Mouse (Mus musculus) heart, postnatal 0 days (tissue): ENCODE measurements around the gene Vrk1. TPM values are rescaled to one million over a fixed set of nuclear protein-coding genes. Genes with fewer than 3 reads are reported as not detected.

ENCODE experiments used
- ATAC-seq: fragments of 200-750 bp; cut with Nextera tagmentation; 2 replicates; pipeline ENCODE4 v1.8.0; 2017; ENCODE audit warnings: low read depth, moderate number of reproducible peaks, moderate library complexity; ENCODE audit not compliant: insufficient read depth
- DNase-seq: peaks from one replicate; pipeline ENCODE4 v3.0.0-alpha.2; 2016; ENCODE audit warnings: low spot score
- H3K27ac ChIP-seq: fragments of 300-500 bp; sonication (generic); 2 replicates; pipeline ENCODE4 v1.5.1; 2014; ENCODE audit warnings: low read depth, mild to moderate bottlenecking
- H3K27me3 ChIP-seq: fragments of 300-500 bp; sonication (generic); 2 replicates; pipeline ENCODE4 v1.6.1; 2014; ENCODE audit warnings: low read length, mixed read lengths; ENCODE audit not compliant: control insufficient read depth, insufficient read depth
- H3K36me3 ChIP-seq: fragments of 300-500 bp; sonication (generic); replicated peaks from 2 replicates; pipeline ENCODE4 v1.6.1; 2014; ENCODE audit warnings: low read length, mixed read lengths; ENCODE audit not compliant: control insufficient read depth, insufficient read depth
- H3K4me1 ChIP-seq: fragments of 300-500 bp; sonication (generic); 2 replicates; pipeline ENCODE4 v1.6.1; 2014; ENCODE audit warnings: antibody characterized with exemption; ENCODE audit not compliant: control insufficient read depth, insufficient read depth
- H3K4me2 ChIP-seq: fragments of 300-500 bp; sonication (generic); 2 replicates; pipeline ENCODE4 v1.6.1; 2014; ENCODE audit warnings: low read depth, mild to moderate bottlenecking, low read length, moderate library complexity
- H3K4me3 ChIP-seq: fragments of 300-500 bp; sonication (generic); 2 replicates; pipeline ENCODE4 v1.5.1; 2014; ENCODE audit warnings: low read depth, low read length
- H3K9ac ChIP-seq: fragments of 300-500 bp; sonication (generic); replicated peaks from 2 replicates; pipeline ENCODE4 v1.6.1; 2014; ENCODE audit warnings: low read depth, low read length, mixed read lengths
- H3K9me3 ChIP-seq: fragments of 300-500 bp; sonication (generic); replicated peaks from 2 replicates; pipeline ENCODE4 v1.6.1; 2016; ENCODE audit warnings: low read length; ENCODE audit not compliant: control insufficient read depth
- CTCF ChIP-seq: IDR thresholded peaks from 2 replicates; pipeline ENCODE4 v1.5.1; 2016; ENCODE audit warnings: antibody characterized with exemption, control low read depth, low read depth
- EP300 ChIP-seq: IDR thresholded peaks from 2 replicates; pipeline ENCODE4 v1.6.1; 2016; ENCODE audit warnings: antibody characterized with exemption, low read depth
- WGBS: fragments of 180-500 bp; shearing (Covaris S2); extraction: QIAGEN DNeasy Blood & Tissue Kit; methylation state at CpG from one replicate; pipeline ENCODE4 v1.1.7; 2014; 5-methylcytosine and 5-hydroxymethylcytosine counted together
- polyA plus RNA-seq: library from polyadenylated mRNA; unstranded; fragments of >200 nt; fragmentation: Nextera tagmentation; extraction: Ambion mirVana; gene quantifications from 2 replicates; pipeline ENCODE4 v1.2.1, GENCODE M21; 2015
- total RNA-seq: library from RNA; depleted of rRNA; stranded (reverse); fragments of >200 nt; gene quantifications from 2 replicates; pipeline ENCODE4 v1.2.3, GENCODE M21; 2014; ENCODE audit warnings: low replicate concordance

Vrk1 gene
- total and polyA plus RNA-seq, 2 experiments from 2014 or later, result 8.0 to 26.0 TPM

GRCm38 (mm10) chr12:105973691-105974090 is 36.3 kb upstream of the Vrk1 start:
- DNase-seq, result no peak
- H3K36me3 ChIP-seq, result no peaks in the 10 kb centered on the region
- TF ChIP-seq CTCF (no peak), EP300 (no peak)
- H3K4me1 ChIP-seq, result no peaks in the 10 kb centered on the region
- H3K9me3 ChIP-seq, result peaks cover 4% of the 10 kb centered on the region; the same call in 1 of the 2 replicates
- no peak overlapping the region for H3K4me2 ChIP-seq
- no peak overlapping the region for H3K27ac ChIP-seq
- no peak overlapping the region for H3K4me3 ChIP-seq
- no peak overlapping the region for H3K9ac ChIP-seq
- H3K27me3 ChIP-seq, result no peaks in the 10 kb centered on the region
- ATAC-seq, result no peak
- 58% methylated on average over 9 of the region's 9 CpGs for WGBS

- no peak for ATAC-seq
- WGBS, result 52% methylated on average over 5 of the region's 5 CpGs
- Histone ChIP-seq H3K4me1 (no peaks in the 10 kb centered on the region), H3K36me3 (no peaks in the 10 kb centered on the region), H3K27ac (no peak overlapping the region), H3K9me3 (peaks cover 4% of the 10 kb centered on the region; the same call in 1 of the 2 replicates), H3K27me3 (no peaks in the 10 kb centered on the region), H3K4me3 (no peak overlapping the region), H3K4me2 (no peak overlapping the region), H3K9ac (no peak overlapping the region)
- TF ChIP-seq CTCF (no peak), EP300 (no peak)
- no peak for DNase-seq
These were observed 35.9 kb upstream of the Vrk1 start for GRCm38 (mm10) chr12:105974107-105974506.

- Histone ChIP-seq H3K36me3 (no peaks in the 10 kb centered on the region), H3K4me2 (peak overlapping the region; percentile 48), H3K9me3 (peaks cover 6% of the 10 kb centered on the region; the same call in 1 of the 2 replicates), H3K27ac (no peak overlapping the region), H3K4me3 (peak overlapping the region; percentile 11), H3K9ac (no peak overlapping the region), H3K4me1 (no peaks in the 10 kb centered on the region), H3K27me3 (no peaks in the 10 kb centered on the region)
- peak; percentile 19 for DNase-seq
- 7% methylated on average over 12 of the region's 16 CpGs for WGBS
- TF ChIP-seq CTCF (no peak), EP300 (no peak)
- ATAC-seq, result peak; percentile 55; the same call in 1 of the 2 replicates
These were observed 28.7 kb upstream of the Vrk1 start for GRCm38 (mm10) chr12:105981121-105981973.

- ATAC-seq (0 out of 2 replicates have a peak, but pooled peaks have one; percentile 14), DNase-seq (no peak)
- H3K36me3 ChIP-seq, result no peaks in the 10 kb centered on the region
- no peak overlapping the region for H3K27ac ChIP-seq
- H3K4me1 ChIP-seq, result no peaks in the 10 kb centered on the region
- H3K9ac ChIP-seq, result no peak overlapping the region
- no peaks in the 10 kb centered on the region for H3K27me3 ChIP-seq
- H3K4me3 ChIP-seq, result no peak overlapping the region
- H3K4me2 ChIP-seq, result peak overlapping the region; percentile 48
- TF ChIP-seq EP300, result no peak
- no peak for TF ChIP-seq CTCF
- WGBS, result 73% methylated on average over 7 of the region's 7 CpGs
- H3K9me3 ChIP-seq, result peaks cover 6% of the 10 kb centered on the region; the same call in 1 of the 2 replicates
These were observed 28.1 kb upstream of the Vrk1 start for GRCm38 (mm10) chr12:105981974-105982305.

- H3K9me3 ChIP-seq, result peaks cover 6% of the 10 kb centered on the region; the same call in 1 of the 2 replicates
- H3K36me3 ChIP-seq, result no peaks in the 10 kb centered on the region
- no peak overlapping the region for H3K4me2 ChIP-seq
- no peaks in the 10 kb centered on the region for H3K4me1 ChIP-seq
- H3K27me3 ChIP-seq, result no peaks in the 10 kb centered on the region
- ATAC-seq (no peak), DNase-seq (no peak)
- no peak for TF ChIP-seq EP300
- no peak for TF ChIP-seq CTCF
- no peak overlapping the region for H3K9ac ChIP-seq
- no peak overlapping the region for H3K4me3 ChIP-seq
- 89% methylated on average over 6 of the region's 6 CpGs for WGBS
- no peak overlapping the region for H3K27ac ChIP-seq
These were observed 27.4 kb upstream of the Vrk1 start for GRCm38 (mm10) chr12:105982598-105982997.

- Histone ChIP-seq H3K9me3 (peaks cover 6% of the 10 kb centered on the region; the same call in 1 of the 2 replicates), H3K36me3 (no peaks in the 10 kb centered on the region), H3K27me3 (no peaks in the 10 kb centered on the region), H3K4me2 (no peak overlapping the region), H3K4me1 (no peaks in the 10 kb centered on the region), H3K27ac (no peak overlapping the region), H3K4me3 (no peak overlapping the region), H3K9ac (no peak overlapping the region)
- ATAC-seq, result no peak
- TF ChIP-seq EP300 (no peak), CTCF (peak; percentile 14)
- DNase-seq, result no peak
- WGBS, result 92% methylated on average over 9 of the region's 9 CpGs
These were observed 26.5 kb upstream of the Vrk1 start for GRCm38 (mm10) chr12:105983499-105983898.
